Mouse (Mus musculus) fat pad, adult 2 months (tissue): ENCODE results near the gene Fh1.

Experiments used
- DNase-seq: peaks from one replicate; pipeline ENCODE4 v3.0.0-alpha.2; 2011; ENCODE audit warnings: low read depth, low spot score; ENCODE audit errors: extremely low read depth

Gene Fh1

GRCm38 (mm10) chr1:175550586-175550985 lies 74.8 kb downstream of the Fh1 start:
- no peak for DNase-seq
